Mouse (Mus musculus) spleen, adult 18-20 months (tissue): ENCODE results near the gene Pdgfa.

Experiments used
- DNase-seq, 2 experiments: peaks; one replicate each; pipeline ENCODE4 v3.0.0; 2022; ENCODE audit warnings: mixed read lengths in 2 of 2

Pdgfa gene

GRCm38 (mm10) chr5:138952969-138953368, 44.2 kb downstream of the Pdgfa start:
- DNase-seq, result no peak

DNA sequence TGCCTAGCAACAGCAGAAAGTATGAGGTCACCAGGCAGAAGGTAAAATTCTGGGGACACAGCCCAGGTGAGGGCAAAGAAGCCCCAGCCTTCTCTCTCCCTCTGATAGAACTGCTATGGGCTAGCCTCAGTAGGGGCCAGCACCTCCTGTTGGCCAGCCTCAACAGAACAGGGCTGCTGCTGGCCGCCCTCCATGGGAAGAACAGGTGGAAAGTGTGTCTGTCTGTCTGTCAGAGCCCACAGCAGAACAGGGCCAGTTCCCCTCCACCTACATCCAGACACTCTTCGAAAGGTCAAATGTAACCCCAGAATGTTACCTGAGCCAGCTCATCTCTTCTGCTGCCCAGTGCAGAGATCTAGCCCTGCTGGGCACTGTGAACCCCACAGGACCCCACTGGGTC, 45.9 kb downstream of the Pdgfa start:
- no peak for DNase-seq

DNA sequence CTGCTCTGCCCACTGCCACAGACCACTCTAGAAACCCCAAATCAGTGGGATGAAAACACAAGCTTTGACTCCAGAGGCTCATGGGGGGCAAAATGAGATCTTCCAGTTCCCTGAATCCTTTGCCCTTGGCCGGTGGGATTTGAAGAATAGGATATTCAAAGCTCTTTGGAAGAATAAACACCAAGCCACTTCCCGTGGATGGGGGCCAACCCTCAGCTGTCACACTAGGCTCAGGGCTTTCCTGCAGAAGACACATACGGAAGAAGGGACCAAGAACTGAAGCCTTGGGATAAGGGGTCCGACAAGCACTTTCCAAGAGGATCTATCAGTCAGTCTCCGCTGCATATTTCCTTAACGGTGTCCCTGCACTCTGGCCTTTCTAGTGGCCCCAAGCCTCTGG, 48.0 kb downstream of the Pdgfa start:
- no peak for DNase-seq

GRCm38 (mm10) chr5:138948031-138948980, 48.9 kb downstream of the Pdgfa start:
- no peak for DNase-seq

- DNase-seq, result no peak
Observed at GRCm38 (mm10) chr5:138947487-138947886, 49.7 kb downstream of the Pdgfa start.

- no peak for DNase-seq
Observed at GRCm38 (mm10) chr5:138946931-138947330, 50.2 kb downstream of the Pdgfa start.

DNA sequence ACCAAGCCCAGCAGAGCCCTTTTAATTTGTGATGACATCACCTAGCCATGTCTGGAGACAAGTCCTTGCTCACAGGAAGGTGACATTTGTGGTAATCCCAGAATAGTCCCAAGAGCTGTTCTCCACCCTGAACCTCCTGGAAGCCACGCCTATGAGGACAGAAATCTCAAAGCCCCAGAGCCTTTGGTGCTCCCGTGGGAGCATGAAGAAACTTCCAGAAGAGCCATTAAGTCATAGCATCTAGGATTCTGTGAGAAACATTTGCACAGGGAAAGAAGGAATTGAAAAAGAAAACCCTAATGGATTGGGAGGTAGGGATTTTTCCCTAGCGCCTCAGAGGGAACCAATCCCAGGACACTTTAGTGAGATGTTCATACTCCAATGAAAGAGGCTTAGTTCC, 52.2 kb downstream of the Pdgfa start:
- no peak for DNase-seq

GRCm38 (mm10) chr5:138944551-138944950, 52.6 kb downstream of the Pdgfa start:
- no peak for DNase-seq

GRCm38 (mm10) chr5:138941842-138942241, 55.3 kb downstream of the Pdgfa start:
- DNase-seq, result no peak

DNA sequence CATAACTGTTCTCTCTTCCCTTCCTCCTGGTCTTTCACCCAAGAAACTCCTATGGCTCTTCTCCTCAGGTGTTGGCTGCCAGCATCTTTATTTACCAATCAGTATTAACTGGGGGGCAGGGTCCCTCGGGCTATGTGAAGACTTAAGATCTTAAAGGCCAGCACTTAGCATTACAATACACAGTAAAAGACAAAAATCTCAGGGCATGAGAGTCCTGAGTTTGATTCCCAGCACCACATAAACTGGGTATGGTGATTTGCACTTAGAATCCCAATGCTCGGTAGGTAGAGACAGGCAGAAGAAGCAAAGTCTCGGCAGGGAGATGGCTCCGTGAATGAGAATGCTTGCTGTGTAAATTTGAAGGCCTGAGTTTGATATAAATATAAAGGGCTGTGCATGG, 56.6 kb downstream of the Pdgfa start:
- DNase-seq, result no peak

DNA sequence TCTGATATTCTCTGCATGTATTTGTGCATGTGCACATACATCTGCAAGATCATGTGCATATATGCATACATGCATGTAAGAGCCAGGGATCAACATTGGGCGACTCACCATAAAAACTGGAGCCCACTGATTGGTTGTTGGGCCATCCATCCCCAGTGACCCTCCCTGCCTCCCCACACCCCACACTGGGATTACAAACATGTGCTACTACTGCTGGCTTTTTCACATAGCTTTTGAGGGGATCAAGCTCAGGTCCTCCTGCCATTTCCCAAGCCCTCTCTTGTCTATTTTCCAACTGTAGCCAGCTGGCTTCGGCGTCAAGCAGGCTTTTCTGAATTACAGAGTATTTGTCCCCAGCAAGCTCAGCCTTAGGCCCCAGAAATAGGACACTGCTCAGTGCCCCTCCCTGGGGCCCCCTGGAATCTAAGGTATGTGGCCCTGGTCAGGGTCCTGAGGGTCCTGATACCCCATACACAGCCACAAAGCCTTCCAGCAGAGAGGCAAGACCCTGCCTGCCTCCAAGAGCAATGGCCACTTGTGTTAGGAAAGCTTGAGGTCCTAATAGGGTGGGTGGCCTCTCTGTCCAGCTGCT, 58.5 kb downstream of the Pdgfa start:
- no peak for DNase-seq

GRCm38 (mm10) chr5:138936399-138937089, 60.6 kb downstream of the Pdgfa start:
- DNase-seq, result no peak

DNA sequence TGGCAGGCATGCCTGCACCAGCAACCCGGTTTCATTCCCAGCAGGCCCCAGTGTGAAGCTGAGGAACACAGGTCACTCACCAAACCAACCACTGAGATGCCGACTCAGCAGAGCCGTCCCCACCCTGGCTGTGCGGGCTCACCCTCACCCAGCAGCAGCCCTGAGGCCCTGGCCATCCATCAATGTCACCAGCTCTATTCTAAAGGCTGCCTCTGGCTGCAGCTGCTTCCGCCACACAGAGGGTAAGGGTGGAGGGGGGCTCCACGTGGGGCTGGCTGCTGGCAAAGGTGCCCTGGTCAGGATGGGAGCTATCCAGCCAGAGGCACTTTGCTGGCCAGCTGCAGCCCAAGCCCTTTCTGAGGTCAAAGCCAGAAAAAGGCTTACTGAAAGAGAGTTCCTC, 62.6 kb downstream of the Pdgfa start:
- no peak for DNase-seq

DNA sequence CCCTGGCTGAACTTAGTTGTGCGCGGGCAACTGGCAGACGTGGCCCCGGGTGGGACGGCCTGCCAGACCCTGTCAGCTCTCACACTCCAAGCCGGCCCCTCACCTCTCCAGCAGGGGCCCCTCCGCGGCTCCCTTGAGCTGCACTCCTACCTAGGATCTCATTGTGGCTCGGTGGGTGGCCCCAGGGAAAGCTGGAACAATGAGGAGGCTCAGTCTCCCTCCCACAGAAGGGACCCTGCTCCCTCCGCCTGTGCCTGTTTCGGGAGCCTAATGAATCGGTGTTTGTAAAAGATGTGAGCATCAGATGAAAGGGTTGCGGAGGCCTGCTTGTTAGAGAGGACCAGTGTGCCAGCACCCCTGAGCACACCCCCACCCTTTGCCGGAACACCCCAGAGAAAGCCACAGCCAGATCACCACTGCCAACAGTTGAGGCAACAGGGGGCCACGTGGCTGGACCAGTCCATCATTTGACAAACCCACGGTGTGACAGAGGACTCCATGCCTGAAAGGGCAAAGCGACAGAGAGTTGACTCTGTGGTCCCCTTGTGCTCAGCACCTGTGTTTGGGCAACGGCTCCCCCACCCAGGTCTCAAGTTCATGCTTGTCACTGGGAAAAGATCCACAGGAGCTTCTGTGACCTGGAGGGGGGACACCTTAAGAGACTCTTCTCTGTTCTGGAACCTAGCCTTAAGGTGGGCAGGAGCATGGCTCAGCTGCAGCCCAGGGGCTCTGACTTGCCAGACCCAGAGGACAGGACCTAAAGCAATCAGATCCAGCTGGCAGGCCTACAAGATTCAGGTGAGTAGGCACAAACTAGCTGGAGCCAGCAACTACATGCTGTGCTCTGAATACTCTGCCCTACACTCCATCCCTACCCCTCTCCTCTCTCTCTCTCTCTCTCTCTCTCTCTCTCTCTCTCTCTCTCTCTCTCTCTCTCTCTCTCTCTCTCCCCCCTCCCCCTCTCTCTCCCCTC, 64.4 kb downstream of the Pdgfa start:
- DNase-seq, result no peak

GRCm38 (mm10) chr5:138931836-138932235, 65.3 kb downstream of the Pdgfa start:
- no peak for DNase-seq

- no peak for DNase-seq
Observed at GRCm38 (mm10) chr5:138929879-138930507, 67.2 kb downstream of the Pdgfa start.
